Mouse (Mus musculus): Measurements from ENCODE around the gene Mars.
A peak's percentile ranks its signal among the peaks of the same experiment; 100 is the strongest.

Gene Mars

GRCm38 (mm10) chr10:127311476-127312355 lies at the start of gene Mars:
Mars (minus strand) TSS chr10:127311786.
- DNase-seq (ENCODE audit: low read depth, low spot score), result peak; percentile 94

- no peak for DNase-seq (ENCODE audit: low read depth, low spot score)
Measured at GRCm38 (mm10) chr10:127360714-127361113, 49.1 kb upstream of the Mars start.

- no peak for DNase-seq (ENCODE audit: low read depth, low spot score)
Measured at GRCm38 (mm10) chr10:127355336-127355735, 43.8 kb upstream of the Mars start.

- no peak for DNase-seq (ENCODE audit: low read depth, low spot score)
Measured at GRCm38 (mm10) chr10:127353909-127354895, 42.6 kb upstream of the Mars start, which contains the start of gene Inhbe. Inhbe (minus strand) TSS chr10:127354411.

GRCm38 (mm10) chr10:127352766-127353165 lies 41.2 kb upstream of the Mars start:
- no peak for DNase-seq (ENCODE audit: low read depth, low spot score)

GRCm38 (mm10) chr10:127352187-127352586 lies 40.6 kb upstream of the Mars start:
- DNase-seq (ENCODE audit: low read depth, low spot score), result no peak

GRCm38 (mm10) chr10:127351719-127352118 lies 40.1 kb upstream of the Mars start:
- DNase-seq (ENCODE audit: low read depth, low spot score), result no peak

- no peak for DNase-seq (ENCODE audit: low read depth, low spot score)
Measured at GRCm38 (mm10) chr10:127351285-127351595, 39.7 kb upstream of the Mars start.

- peak; percentile 69 for DNase-seq (ENCODE audit: low read depth, low spot score)
Measured at GRCm38 (mm10) chr10:127350594-127351284, 39.2 kb upstream of the Mars start.

GRCm38 (mm10) chr10:127349810-127350209 lies 38.2 kb upstream of the Mars start:
- no peak for DNase-seq (ENCODE audit: low read depth, low spot score)

- no peak for DNase-seq (ENCODE audit: low read depth, low spot score)
Measured at GRCm38 (mm10) chr10:127348957-127349356, 37.4 kb upstream of the Mars start.

GRCm38 (mm10) chr10:127346173-127346572 lies 34.6 kb upstream of the Mars start:
- no peak for DNase-seq (ENCODE audit: low read depth, low spot score)

- no peak for DNase-seq (ENCODE audit: low read depth, low spot score)
Measured at GRCm38 (mm10) chr10:127343029-127343428, 31.4 kb upstream of the Mars start.

- peak; percentile 90 for DNase-seq (ENCODE audit: low read depth, low spot score)
Measured at GRCm38 (mm10) chr10:127341891-127342639, 30.5 kb upstream of the Mars start, which contains the start of gene Gli1. Gli1 (minus strand) TSS chr10:127341974.

- peak; percentile 50 for DNase-seq (ENCODE audit: low read depth, low spot score)
Measured at GRCm38 (mm10) chr10:127341360-127341690, 29.7 kb upstream of the Mars start.

GRCm38 (mm10) chr10:127340577-127341359 lies 29.2 kb upstream of the Mars start:
- peak; percentile 73 for DNase-seq (ENCODE audit: low read depth, low spot score)

GRCm38 (mm10) chr10:127339683-127340576 lies 28.3 kb upstream of the Mars start:
- peak; percentile 82 for DNase-seq (ENCODE audit: low read depth, low spot score)

GRCm38 (mm10) chr10:127338930-127339682 lies 27.5 kb upstream of the Mars start:
- peak; percentile 95 for DNase-seq (ENCODE audit: low read depth, low spot score)

Data from mesoderm, embryonic 11.5 days (tissue).